Comparison of ENCODE assay signal across 10 mouse cellular contexts in the genomic region with DNA sequence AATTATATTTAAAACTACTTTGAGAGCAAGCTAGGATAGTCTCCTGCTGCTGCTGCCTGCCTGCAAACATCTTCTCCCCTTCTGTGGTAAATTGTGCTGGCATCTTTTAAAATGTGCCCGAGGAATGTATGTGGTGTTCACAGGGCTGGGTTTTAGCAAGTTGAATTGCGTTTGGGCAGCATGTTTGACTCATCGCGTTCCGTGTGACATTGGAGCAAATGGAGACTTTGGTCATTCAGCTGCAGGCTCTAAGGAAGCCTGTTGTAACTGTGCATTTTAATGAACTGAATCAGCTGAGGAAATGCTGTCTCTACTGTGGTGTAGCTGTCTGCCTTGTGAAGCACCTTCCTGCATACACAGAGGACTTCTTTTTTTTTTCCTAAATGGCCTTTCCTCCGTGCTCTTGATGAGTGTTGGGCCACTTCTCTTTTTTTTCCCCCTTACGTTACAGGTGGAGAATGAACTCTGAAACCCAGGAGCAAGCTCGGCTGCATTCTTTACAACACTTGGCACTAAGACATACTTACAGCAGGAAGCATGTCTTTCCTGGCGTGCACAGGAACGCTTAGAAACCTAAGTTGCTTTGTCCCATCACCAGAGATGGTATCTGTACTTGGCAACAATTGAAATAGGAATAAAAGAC. TPM values are rescaled to one million over a fixed set of nuclear protein-coding genes. Genes with fewer than 3 reads are reported as not detected.
DNase-seq lines count a peak whose midpoint lies in the region; ATAC-seq lines count a peak whose summit lies in the region.
"Had no signal": no experiment of that assay in that cellular context is flagged by ENCODE, and none has a peak within 500 bp of the region (broad histone marks: within the 10 kb centered on the region; RNA-seq: fewer than 3 reads in every experiment).

No protein-coding gene starts in this region.

- no peak overlapping the region for H3K4me3 ChIP-seq in kidney, embryonic 16.5 days (ENCODE audit: low read length)
- H3K4me3 ChIP-seq in kidney, embryonic 14.5 days (ENCODE audit: low read length), result no peak overlapping the region
- no peak overlapping the region for H3K4me3 ChIP-seq in midbrain, embryonic 14.5 days (replicated peaks; ENCODE audit: low read depth, low read length)

- peak overlapping the region; percentile 20 for H3K4me2 ChIP-seq in kidney, embryonic 16.5 days (replicated peaks; ENCODE audit: low read depth, low read length)
- no peak overlapping the region for H3K4me2 ChIP-seq in kidney, embryonic 14.5 days (replicated peaks; ENCODE audit: low read depth, low read length)
- peak overlapping the region; percentile 18; the same call in 1 of the 2 replicates for H3K4me2 ChIP-seq in midbrain, embryonic 14.5 days (ENCODE audit: low read length)

- no peak for ATAC-seq in kidney, embryonic 16.5 days (ENCODE audit: low FRiP score, low TSS enrichment)
- ATAC-seq in kidney, embryonic 14.5 days (ENCODE audit: low FRiP score, low TSS enrichment), result no peak
- ATAC-seq in midbrain, embryonic 14.5 days (ENCODE audit: low FRiP score, low TSS enrichment), result no peak

- H3K9me3 ChIP-seq in kidney, embryonic 16.5 days (ENCODE audit: low read length), result no peaks in the 10 kb centered on the region
- no peaks in the 10 kb centered on the region for H3K9me3 ChIP-seq in kidney, embryonic 14.5 days (ENCODE audit: control insufficient read depth, low read length)
- H3K9me3 ChIP-seq in midbrain, embryonic 14.5 days (ENCODE audit: control insufficient read depth, low read length), result no peaks in the 10 kb centered on the region

- 41% methylated on average over 10 of the region's 10 CpGs for WGBS in kidney, embryonic 16.5 days
- WGBS in kidney, embryonic 14.5 days, result 45% methylated on average over 10 of the region's 10 CpGs
- WGBS in midbrain, embryonic 14.5 days, result 45% methylated on average over 10 of the region's 10 CpGs

- H3K9ac ChIP-seq in kidney, embryonic 16.5 days (replicated peaks; ENCODE audit: low read length), result no peak overlapping the region
- no peak overlapping the region for H3K9ac ChIP-seq in kidney, embryonic 14.5 days (ENCODE audit: low read depth, low read length)
- no peak overlapping the region for H3K9ac ChIP-seq in midbrain, embryonic 14.5 days (replicated peaks; ENCODE audit: low read length)

- no peaks in the 10 kb centered on the region for H3K36me3 ChIP-seq in kidney, embryonic 16.5 days (ENCODE audit: insufficient read depth, low read length)
- H3K36me3 ChIP-seq in kidney, embryonic 14.5 days (ENCODE audit: control insufficient read depth, insufficient read depth, low read length), result no peaks in the 10 kb centered on the region
- no peaks in the 10 kb centered on the region for H3K36me3 ChIP-seq in midbrain, embryonic 14.5 days (ENCODE audit: control insufficient read depth, insufficient read depth, low read length)

- H3K27ac ChIP-seq in kidney, embryonic 16.5 days (ENCODE audit: low read length), result no peak overlapping the region
- no peak overlapping the region for H3K27ac ChIP-seq in kidney, embryonic 14.5 days (ENCODE audit: low read depth, low read length)
- no peak overlapping the region for H3K27ac ChIP-seq in midbrain, embryonic 14.5 days (replicated peaks; ENCODE audit: low read depth, low read length)

- peak; percentile 31 to 36 for DNase-seq in frontal cortex, postnatal 36 days (ENCODE audit: low spot score in 2 of 2)
- DNase-seq in frontal cortex, postnatal 10 days (ENCODE audit: low spot score in 2 of 2), result no peak
- peak; percentile 77 for DNase-seq in Muller cell, postnatal 12 days (ENCODE audit: inconsistent ontology term)
- DNase-seq in midbrain, embryonic 14.5 days, result no peak
- no peak for DNase-seq in B cell, adult 2 months
- no peak for DNase-seq in spleen, adult 18-20 months
- DNase-seq: thymus, postnatal 36 days had no signal

- H3K4me1 ChIP-seq in kidney, embryonic 16.5 days (ENCODE audit: insufficient read depth, low read length), result peaks cover 8% of the 10 kb centered on the region; the same call in 1 of the 2 replicates
- no peaks in the 10 kb centered on the region for H3K4me1 ChIP-seq in kidney, embryonic 14.5 days (ENCODE audit: control insufficient read depth, insufficient read depth, low read length)
- peaks cover 7% of the 10 kb centered on the region for H3K4me1 ChIP-seq in midbrain, embryonic 14.5 days (ENCODE audit: control insufficient read depth, insufficient read depth, low read length)

- no peaks in the 10 kb centered on the region for H3K27me3 ChIP-seq in kidney, embryonic 16.5 days (ENCODE audit: insufficient read depth, low read length)
- no peaks in the 10 kb centered on the region for H3K27me3 ChIP-seq in kidney, embryonic 14.5 days (ENCODE audit: control insufficient read depth, insufficient read depth, low read length)
- no peaks in the 10 kb centered on the region for H3K27me3 ChIP-seq in midbrain, embryonic 14.5 days (ENCODE audit: control insufficient read depth, insufficient read depth, low read length)

RNA-seq across cellular contexts. Expression of gene Lrrtm3, which starts 13.5 kb away (rescaled TPM):
- polyA plus RNA-seq in kidney, embryonic 16.5 days (2015; fragmentation: Nextera tagmentation; extraction: Ambion mirVana), result 0.35 and 0.53 TPM in 2 replicates
- polyA plus RNA-seq in kidney, embryonic 14.5 days (2014; fragmentation: Nextera tagmentation; extraction: Ambion mirVana), result 0.06 and 0.16 TPM in 2 replicates
- 27.2 and 27.7 TPM in 2 replicates for polyA plus RNA-seq in midbrain, embryonic 14.5 days (2014; fragmentation: Nextera tagmentation; extraction: Ambion mirVana)
- polyA plus RNA-seq: liver, embryonic 16.5 days had no signal

Comparison
In these comparisons a context has a peak if more than half of its experiments do, and no peak if none do; other contexts are left out.
1. DNase-seq: peak in frontal cortex, postnatal 36 days (2 of 2) and Muller cell, postnatal 12 days (single experiment); none in frontal cortex, postnatal 10 days (0 of 2), midbrain, embryonic 14.5 days (single experiment), B cell, adult 2 months (0 of 2) and spleen, adult 18-20 months (0 of 2).
2. RNA of gene Lrrtm3, which starts 13.5 kb away (polyA plus RNA-seq): 27.2 to 27.7 TPM in midbrain, embryonic 14.5 days; 0.35 to 0.53 TPM in kidney, embryonic 16.5 days and 0.06 to 0.16 TPM in kidney, embryonic 14.5 days; every median in the first group is over 10 times any median in the second.